Mouse (Mus musculus): Measurements from ENCODE around the gene Piezo1.
"Not testable (repeated sequence)": the region's sequence is repeated elsewhere in the genome, so short reads cannot be mapped to it uniquely, and the experiment has no call there.

DNA sequence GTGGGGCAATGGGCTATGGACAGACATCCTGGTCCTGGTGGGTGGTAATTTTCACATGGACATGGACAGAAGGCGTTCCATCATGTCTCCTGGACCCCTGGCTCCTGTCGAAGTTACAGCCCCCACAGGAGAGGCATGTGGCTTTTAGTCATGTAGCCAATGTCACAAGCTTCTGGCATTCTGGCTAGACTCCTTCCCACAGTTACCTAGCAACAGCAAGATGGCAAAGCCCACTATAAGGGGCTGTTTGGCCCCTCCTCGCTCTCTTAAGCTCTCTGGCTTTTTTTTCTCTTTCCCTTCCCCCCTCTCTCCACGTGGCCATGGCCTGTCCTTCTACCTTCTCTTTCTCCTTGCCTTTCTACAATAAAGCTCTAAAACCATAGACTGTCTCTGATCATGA lies 22.0 kb upstream of the Piezo1 start:
- TF ChIP-seq CTCF (IDR thresholded peaks at IDR 0.05; ENCODE audit: low read depth); EP300 (optimal IDR thresholded peaks at IDR 0.05): not testable (repeated sequence)
